Mouse (Mus musculus): Measurements from ENCODE around the gene Gm10800. TPM values are rescaled to one million over a fixed set of nuclear protein-coding genes. Genes with fewer than 3 reads are reported as not detected.

Gene Gm10800
- 1 to 10 TPM; 2.8 TPM for total RNA-seq (2023)

DNA sequence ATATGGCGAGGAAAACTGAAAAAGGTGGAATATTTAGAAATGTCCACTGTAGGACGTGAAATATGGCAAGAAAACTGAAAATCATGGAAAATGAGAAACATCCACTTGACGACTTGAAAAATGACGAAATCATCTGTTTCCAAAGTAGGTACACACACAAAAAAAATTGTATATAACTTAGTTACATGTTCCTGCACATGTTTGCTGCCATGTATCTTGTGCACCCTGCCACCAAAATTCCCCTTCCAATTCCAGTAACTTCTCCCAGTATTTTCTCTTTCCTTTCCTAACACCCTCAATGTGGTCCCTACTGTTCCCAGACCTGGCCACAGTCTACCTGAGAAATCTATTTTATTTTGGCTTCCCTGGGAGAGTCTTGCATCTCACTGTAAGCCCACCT lies at the start of gene Gm10800:
Gm10800 (minus strand) TSS at position 101 of the 400 bp plus-strand sequence.

DNA sequence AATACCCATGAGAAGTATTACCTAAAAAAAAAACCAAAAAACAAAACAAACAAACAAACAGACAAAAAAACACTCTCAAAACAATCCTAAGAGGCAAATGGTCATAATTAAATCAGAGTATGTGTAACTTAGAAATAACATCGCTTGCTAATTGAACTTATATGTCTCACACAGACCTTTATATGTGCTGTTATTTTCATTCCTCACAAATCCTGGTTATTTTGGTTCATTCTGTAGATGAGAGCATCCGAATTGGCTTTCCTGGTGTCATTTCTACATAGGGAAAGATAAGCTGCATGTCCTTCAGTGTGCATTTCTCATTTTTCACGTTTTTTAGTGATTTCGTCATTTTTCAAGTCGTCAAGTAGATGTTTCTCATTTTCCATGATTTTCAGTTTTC lies 5.2 kb downstream of the Gm10800 start, which contains the start of gene Gm10801:
Gm10801 (plus strand) TSS at position 301 of the 400 bp plus-strand sequence.

Other genes with a start within 250 kb of the Gm10800 start
- gene Gm10801, start 5.1 kb downstream of the Gm10800 start, total RNA-seq (2023), result 1 to 10 TPM in 1 of 2 experiments, not detected in 1; 1.5 TPM